Mouse (Mus musculus) myocyte (in vitro differentiated cells): Measurements from ENCODE around the gene Aif1.

ENCODE experiments used
- CEBPB ChIP-seq: IDR thresholded peaks from 2 replicates; pipeline ENCODE4 v1.6.1; 2011; ENCODE audit warnings: mild to moderate bottlenecking, moderate library complexity; ENCODE audit not compliant: poor library complexity, insufficient read depth, severe bottlenecking
- E2F4 ChIP-seq: IDR thresholded peaks from one replicate; pipeline ENCODE4 v1.6.1; 2011; ENCODE audit warnings: mild to moderate bottlenecking, control low read depth, moderate library complexity; ENCODE audit not compliant: insufficient read depth
- MAX ChIP-seq: IDR thresholded peaks from one replicate; pipeline ENCODE4 v1.6.1; 2011; ENCODE audit warnings: low read depth, mild to moderate bottlenecking, control low read depth
- MYOD1 ChIP-seq, 3 experiments: IDR thresholded peaks; one replicate each; pipeline ENCODE4 v1.6.1; 2011; ENCODE audit warnings: control low read depth in 2 of 3, low read depth in 2 of 3, mild to moderate bottlenecking in 2 of 3, moderate library complexity in 1 of 3; ENCODE audit not compliant: insufficient read length in 2 of 3, control insufficient read depth in 1 of 3
- MYOG ChIP-seq, 3 experiments: IDR thresholded peaks; one replicate each; pipeline ENCODE4 v1.6.1; 2011; ENCODE audit warnings: control low read depth in 2 of 3, low read depth in 2 of 3, mild to moderate bottlenecking in 2 of 3; ENCODE audit not compliant: insufficient read length in 2 of 3, control insufficient read depth in 1 of 3, insufficient read depth in 1 of 3
- POLR2A ChIP-seq: IDR thresholded peaks from one replicate; pipeline ENCODE4 v1.6.1; 2011; ENCODE audit warnings: low read depth, mild to moderate bottlenecking, control low read depth, moderate library complexity; ENCODE audit not compliant: insufficient read length
- POLR2AphosphoS2 ChIP-seq: IDR thresholded peaks from one replicate; pipeline ENCODE4 v1.6.1; 2011; ENCODE audit warnings: low read depth, control low read depth; ENCODE audit not compliant: insufficient read length
- SRF ChIP-seq: IDR thresholded peaks from one replicate; pipeline ENCODE4 v1.6.1; 2011; ENCODE audit warnings: low read depth; ENCODE audit not compliant: control insufficient read depth, insufficient read length
- TCF12 ChIP-seq: IDR thresholded peaks from one replicate; pipeline ENCODE4 v1.6.1; 2011; ENCODE audit warnings: mild to moderate bottlenecking, control low read depth; ENCODE audit not compliant: poor library complexity, insufficient read depth, severe bottlenecking
- TCF3 ChIP-seq: IDR thresholded peaks from one replicate; pipeline ENCODE4 v1.6.1; 2011; ENCODE audit warnings: low read depth, control low read depth; ENCODE audit not compliant: insufficient read length
- USF1 ChIP-seq: IDR thresholded peaks from one replicate; pipeline ENCODE4 v1.6.1; 2011; ENCODE audit warnings: low read depth, mild to moderate bottlenecking, control low read depth, moderate library complexity

GRCm38 (mm10) chr17:35213071-35213470 lies 37.2 kb upstream of the Aif1 start:
- TF ChIP-seq TCF12 (no peak), USF1 (no peak), POLR2A (no peak), POLR2AphosphoS2 (no peak), MYOG (IDR thresholded peaks at IDR 0.05; ENCODE audit: control insufficient read depth in 1 of 3, insufficient read depth in 1 of 3, insufficient read length in 2 of 3, low read depth in 2 of 3) (no peak), SRF (no peak), TCF3 (no peak), E2F4 (no peak), CEBPB (no peak), MAX (no peak), MYOD1 (IDR thresholded peaks at IDR 0.05; ENCODE audit: control insufficient read depth in 1 of 3, insufficient read length in 2 of 3, low read depth in 2 of 3) (no peak)
